Mouse (Mus musculus) liver, adult (tissue): ENCODE data around the gene Bcdin3d.

ENCODE experiments used
- GATA4 ChIP-seq: IDR thresholded peaks from 2 replicates; pipeline ENCODE4 v1.6.1; 2014; ENCODE audit warnings: mild to moderate bottlenecking, low read length; ENCODE audit not compliant: insufficient replicate concordance

Gene Bcdin3d

DNA sequence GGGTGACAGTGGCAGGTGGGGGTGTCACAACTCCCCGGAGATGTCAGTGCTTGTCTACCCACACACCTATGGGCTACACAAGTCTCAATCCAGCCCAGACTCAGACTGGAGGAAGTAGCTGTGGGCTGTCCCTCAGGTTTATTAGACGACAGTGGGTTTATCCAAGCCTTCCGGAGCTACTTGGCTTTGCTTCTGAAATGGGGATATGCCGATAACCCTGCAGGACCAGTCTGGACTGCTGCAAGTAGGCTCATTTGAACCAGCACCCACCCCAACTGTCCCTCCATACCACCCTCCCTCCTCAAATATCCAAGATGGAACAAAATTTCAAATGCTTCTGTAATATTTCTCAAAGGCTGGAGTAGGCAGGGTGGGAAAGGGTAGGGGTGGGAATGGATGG lies 23.8 kb upstream of the Bcdin3d start:
- TF ChIP-seq GATA4, result no peak

DNA sequence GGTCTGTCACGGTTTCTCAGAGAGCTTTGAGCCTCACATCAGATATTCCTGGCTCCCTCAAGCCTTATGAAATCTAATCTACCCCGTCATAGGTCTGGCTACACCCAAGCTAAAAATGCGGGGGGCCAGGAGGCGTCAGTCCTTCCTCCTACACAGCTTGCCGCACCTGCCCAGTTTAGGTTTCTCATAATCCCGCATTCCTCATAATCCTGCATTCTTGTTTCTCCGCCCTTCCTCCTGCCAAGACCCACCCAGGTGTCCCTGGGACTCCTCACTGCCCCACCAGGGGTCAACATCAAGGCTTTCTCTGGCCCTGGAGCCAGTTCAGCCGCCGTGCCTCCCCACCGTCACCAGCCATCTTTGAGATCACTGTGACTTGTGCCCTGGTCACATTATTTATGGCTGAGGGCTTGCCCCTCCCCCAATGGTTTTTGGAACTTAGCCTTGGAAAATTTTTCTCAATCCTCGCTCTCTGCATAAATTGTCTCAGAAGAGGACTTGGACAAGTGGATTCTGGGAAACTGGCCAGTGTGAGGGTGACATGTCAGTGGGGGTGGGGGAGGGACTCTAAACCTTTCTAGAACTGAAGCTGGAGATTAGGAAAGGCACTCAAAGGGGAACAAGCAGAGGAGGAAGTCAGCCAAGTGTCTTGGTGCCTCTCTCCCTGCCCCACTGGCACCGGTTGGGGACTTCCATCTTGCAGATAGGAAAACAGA lies 23.2 kb upstream of the Bcdin3d start:
- TF ChIP-seq GATA4, result no peak

- TF ChIP-seq GATA4, result no peak
These were observed 22.5 kb upstream of the Bcdin3d start for GRCm38 (mm10) chr15:99497061-99497460.

DNA sequence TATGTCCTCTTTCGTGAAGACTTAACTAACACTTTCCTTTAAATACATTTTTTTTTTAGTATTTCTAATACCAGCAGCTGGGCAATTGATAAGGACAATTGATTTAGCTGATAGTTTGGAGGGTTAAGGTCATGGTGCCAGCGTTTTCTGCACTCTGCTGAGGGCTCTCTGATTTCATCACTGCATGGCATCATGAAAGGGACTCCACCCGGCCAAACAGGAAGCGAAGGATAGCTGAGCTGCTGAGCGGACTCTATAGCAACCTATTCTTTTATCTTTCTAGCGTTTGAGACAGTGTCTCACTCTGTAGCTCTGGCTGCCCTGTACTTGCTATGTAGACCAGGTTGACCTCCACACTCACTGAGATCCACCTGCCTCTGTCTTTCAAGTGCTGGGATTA lies 10.2 kb upstream of the Bcdin3d start:
- TF ChIP-seq GATA4, result no peak

- TF ChIP-seq GATA4, result no peak
These were observed 1.3 kb upstream of the Bcdin3d start for GRCm38 (mm10) chr15:99475814-99476213.

DNA sequence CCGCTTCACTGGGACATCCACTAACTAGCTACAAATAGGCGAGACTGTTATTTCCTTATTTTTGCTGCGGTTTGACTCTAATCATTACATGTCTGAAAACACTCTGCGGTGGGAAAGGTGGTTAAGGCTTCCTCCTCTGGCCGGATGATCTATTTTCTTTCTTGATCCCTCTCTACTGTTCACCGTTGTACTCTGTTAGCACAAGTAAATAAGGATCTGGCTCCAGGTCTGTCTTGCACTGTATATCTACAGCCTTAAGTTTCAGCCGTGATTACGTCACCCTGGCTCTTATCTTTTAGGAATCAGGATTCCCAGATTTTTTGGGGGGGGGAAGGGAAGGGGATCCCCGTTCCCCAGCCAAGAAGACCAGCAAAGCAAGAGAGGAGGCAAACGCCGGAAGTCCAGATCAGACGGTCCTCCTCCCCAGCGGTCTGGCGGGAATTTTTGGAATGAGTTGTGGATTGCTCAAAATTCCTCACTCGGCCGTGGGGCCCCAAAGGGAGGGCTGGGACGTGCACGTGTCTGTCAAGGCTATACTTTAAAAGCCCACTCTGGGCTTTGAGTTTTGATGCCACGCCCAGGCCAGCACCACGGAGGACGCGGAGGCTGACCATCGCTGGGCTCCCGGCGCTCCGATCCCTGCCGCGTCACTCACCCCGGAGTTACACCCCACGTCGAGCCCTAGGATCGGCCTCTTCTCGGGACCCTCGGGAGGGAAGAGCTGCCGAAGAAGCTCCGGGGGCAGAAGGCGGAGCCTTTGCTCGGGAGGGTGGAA lies 542 bp downstream of the Bcdin3d start:
- peak; percentile 31; the same call in 1 of the 2 replicates for TF ChIP-seq GATA4

DNA sequence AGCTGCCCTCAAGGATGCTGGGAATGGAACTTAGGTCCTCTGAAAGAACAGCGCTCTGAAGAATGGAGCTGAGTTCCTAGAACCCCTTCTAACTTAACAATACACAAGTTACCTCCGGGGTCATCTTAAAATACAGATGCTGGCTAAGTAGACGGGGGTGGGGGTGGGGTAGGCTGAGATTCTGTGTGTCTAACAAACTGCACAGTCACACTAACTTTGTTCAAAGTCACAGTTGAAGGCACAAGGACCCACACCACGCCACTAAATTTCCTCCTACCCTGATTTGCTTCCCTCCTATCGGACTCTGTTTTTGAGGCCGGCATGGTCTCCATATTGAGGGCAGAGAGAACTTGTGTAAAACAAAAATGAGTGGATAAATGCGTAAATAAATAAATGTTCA lies 1.6 kb downstream of the Bcdin3d start:
- no peak for TF ChIP-seq GATA4

DNA sequence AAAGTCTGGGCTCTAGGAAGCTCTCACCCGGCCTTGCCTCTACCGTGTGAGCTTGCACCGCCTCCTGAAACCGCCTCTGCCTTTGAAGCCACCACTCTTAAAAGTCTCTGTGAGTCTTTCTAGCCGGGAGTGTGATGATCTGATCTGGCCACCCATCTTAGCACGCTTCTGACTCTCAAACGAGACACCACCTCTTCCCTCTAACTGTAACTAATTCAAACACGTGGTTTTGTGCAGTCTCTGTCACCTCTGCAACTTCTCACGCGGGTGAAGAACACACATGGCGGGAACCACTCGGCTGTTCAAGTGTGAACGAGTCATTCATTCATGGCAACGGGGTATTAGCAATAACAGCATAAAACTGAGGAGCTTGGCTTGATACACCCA lies 2.9 kb downstream of the Bcdin3d start:
- TF ChIP-seq GATA4, result no peak

DNA sequence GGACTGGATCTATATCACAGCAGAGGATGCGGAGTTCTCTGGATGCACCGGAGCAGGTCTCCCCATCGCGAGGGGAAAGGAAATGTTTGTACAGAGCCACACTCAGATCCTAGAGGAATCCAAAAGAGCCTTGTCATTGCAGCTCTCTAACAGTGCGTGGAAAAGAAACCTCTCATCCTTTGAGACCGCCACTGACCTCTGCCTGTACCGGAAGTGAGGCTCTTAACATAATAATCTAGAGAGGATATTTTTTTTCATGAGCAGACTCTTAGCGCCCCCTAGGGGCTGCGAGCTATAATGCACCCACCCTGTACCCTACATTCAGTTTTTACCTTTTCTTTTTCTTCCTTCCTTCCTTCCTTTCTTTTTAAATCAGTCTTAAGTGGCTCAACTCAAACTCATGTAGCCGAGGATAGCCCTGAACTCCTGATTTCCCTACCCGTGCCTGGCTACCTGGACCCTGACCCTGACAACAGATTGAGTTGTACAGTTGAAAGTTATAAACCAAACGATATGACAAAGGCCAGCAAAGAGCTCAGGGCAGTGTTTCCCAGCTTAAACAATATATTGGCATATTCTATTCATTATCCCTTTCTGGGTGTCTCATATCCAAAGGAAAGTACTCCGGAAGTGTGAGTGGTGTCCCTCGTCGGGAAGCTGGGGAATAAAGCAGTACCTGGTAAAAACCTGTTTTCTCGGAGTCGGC lies 3.4 kb downstream of the Bcdin3d start:
- no peak for TF ChIP-seq GATA4

- TF ChIP-seq GATA4, result no peak
These were observed 4.2 kb downstream of the Bcdin3d start for GRCm38 (mm10) chr15:99470224-99470761.

DNA sequence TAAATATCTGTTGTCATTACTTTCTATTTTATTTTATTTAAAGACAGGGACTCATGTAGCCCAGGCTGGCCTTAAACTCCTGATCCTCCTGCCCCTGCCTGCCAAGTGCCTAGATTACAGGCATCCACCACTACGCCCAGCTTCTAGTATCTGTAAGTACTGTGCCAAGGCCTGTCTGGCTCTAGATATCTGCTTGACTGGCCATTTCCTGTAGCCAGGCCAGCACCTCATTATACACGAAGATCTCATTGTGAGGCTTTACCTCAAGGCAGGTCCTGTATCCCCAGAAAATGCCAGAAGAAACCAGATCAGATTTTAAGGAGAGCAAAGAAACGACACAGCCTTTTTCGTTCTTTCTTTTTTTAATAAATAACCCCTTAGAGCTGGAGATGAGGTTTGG lies 4.8 kb downstream of the Bcdin3d start:
- TF ChIP-seq GATA4, result no peak

DNA sequence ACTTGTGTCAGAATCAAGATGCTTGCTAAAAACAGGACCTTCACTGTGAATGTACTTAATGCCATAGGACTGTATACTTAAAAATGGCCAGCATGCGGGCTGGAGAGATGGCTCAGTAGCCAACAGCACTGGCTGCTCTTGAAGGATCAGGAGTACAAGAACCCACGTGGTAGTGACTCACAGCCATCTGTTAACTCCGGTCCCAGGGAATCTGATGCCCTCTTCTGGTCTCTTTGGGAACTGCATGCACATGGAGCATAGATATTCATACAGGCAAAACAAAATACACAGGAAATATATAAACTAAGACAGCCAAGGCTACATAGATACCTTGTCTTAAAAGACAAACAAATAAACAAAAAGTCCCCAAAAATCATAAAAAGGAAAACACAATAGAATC lies 5.5 kb downstream of the Bcdin3d start:
- no peak for TF ChIP-seq GATA4

DNA sequence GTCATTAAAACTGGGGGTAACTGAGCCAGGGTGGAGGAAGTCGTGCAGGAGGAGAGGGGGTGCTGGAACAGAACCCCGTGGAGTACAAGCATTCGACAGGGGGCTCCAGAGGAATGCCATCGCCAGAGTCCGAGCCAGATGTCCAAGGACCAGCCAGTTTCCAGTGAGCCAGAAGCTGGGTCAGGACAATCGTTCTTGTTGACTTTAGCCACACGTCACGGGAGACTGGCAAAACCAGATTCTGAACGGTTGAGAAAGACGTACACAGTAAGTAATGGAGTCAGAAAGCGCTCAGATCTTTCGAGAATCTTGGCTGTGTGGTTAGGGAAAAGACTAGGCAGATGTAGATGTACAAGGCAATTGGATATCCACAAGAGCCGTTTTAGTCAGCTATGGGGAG lies 11.3 kb downstream of the Bcdin3d start:
- TF ChIP-seq GATA4, result no peak

DNA sequence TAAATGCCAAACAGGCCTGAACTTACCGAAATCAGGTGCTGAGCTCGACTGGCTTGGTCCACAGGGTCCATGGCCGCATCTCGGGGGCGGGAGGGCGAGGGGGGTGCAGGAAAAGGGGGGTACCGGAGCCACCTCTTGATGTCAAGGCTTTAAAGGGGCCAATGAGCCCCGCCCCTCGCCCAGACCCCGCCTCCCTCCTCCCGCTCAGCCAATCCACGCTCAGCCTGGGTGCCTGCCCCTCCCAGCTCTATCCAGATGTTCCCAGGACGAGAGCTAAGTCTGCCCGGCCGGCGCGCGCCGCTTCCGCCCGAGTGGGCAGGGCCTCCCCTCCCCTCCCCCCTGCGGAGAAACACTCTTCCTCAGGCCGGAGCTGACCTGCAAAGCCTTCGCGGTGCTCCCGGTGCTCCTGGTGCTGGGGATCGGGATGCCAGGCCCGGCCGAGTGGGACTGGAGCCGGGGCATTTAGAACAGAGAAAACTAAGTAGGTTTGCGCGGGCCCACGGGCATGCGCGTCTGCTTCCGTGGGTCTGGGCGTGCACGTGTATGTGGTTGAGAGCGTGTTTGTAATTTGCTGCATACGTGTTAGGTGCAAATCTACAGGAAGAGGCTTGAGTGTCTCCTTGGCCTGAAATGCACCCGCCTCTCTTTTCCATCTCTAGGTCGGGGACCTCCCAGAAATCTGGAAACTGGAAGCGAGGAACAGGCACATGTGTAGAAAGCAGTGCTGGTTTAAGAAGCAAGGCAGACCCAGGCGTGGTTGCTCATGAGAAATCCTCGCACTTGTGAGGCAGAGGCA lies 16.7 kb downstream of the Bcdin3d start, which contains the start of gene Nckap5l:
Gene Nckap5l, minus strand, starts transcription at position 143 of the 796 bp plus-strand sequence.
- TF ChIP-seq GATA4, result no peak; the same call in 1 of the 2 replicates

DNA sequence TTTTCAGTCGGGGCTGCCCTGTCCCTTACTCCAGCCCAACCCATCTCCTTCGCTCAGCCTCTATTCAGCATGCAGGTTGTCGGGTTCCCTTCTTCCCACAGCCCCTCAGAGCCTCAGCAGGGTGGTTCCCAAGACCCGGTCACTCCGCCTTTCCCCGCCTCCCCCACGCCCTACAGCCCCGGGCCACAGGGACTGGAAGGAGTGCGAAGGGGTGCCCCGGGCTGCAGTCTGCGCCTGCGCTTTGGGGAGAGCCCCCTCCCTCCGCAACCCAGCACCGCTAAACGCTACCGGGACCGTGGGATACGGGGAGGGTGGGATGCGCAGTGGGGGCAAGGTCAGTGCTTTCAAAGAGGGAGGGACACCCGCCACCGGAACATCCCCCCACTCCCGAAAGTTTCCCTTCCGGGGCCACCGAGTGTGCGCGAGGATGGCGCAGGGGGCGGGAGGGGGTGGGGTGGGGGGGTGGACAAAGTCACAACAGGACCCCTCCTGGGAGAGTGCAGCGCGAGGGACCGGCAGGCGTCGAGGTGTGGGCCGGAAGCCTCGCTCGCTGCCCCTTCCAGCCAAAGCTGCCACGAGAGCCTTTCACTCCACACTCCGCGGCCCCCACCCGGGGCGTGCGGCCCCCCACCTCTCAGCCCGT lies 17.4 kb downstream of the Bcdin3d start:
- TF ChIP-seq GATA4, result no peak
